Mouse (Mus musculus): Measurements from ENCODE around the gene Scd1.

GRCm38 (mm10) chr19:44427721-44428120 is 20.0 kb upstream of the Scd1 start:
- TF ChIP-seq POLR2A (IDR thresholded peaks at IDR 0.05; ENCODE audit: control insufficient read depth in 1 of 2, insufficient read depth in 1 of 2, low read depth in 1 of 2, low read length in 2 of 2, poor library complexity in 1 of 2) (no peak), POLR2AphosphoS5 (IDR thresholded peaks at IDR 0.05; ENCODE audit: borderline replicate concordance, low read depth, low read length) (no peak), ZMIZ1 (IDR thresholded peaks at IDR 0.05; ENCODE audit: low read depth, low read length) (no peak), UBTF (IDR thresholded peaks at IDR 0.05; ENCODE audit: borderline replicate concordance, insufficient read depth, low read depth, low read length) (no peak), CTCF (IDR thresholded peaks at IDR 0.05 in 2 of 3, conservative IDR thresholded peaks at IDR 0.05 in 1 of 3; ENCODE audit: control insufficient read depth in 1 of 3, insufficient read depth in 1 of 3, low read depth in 2 of 3, low read length in 3 of 3, poor library complexity in 1 of 3, severe bottlenecking in 1 of 3) (no peak), POLR2AphosphoS2 (IDR thresholded peaks at IDR 0.05; ENCODE audit: low read length) (no peak), SMC3 (IDR thresholded peaks at IDR 0.05; ENCODE audit: low read depth, low read length) (no peak), CHD1 (IDR thresholded peaks at IDR 0.05; ENCODE audit: low read depth, low read length) (no peak), ZNF384 (IDR thresholded peaks at IDR 0.05; ENCODE audit: low read depth, low read length) (no peak)
